Mouse (Mus musculus): ENCODE results near the gene Klf12.
"Not testable (repeated sequence)": the region's sequence is repeated elsewhere in the genome, so short reads cannot be mapped to it uniquely, and the experiment has no call there.

The Klf12 gene

GRCm38 (mm10) chr14:99873725-99874124 lies 410.8 kb downstream of the Klf12 start:
- no peak for DNase-seq

- no peak for DNase-seq
Observed at GRCm38 (mm10) chr14:99856158-99857011, 428.1 kb downstream of the Klf12 start.

DNA sequence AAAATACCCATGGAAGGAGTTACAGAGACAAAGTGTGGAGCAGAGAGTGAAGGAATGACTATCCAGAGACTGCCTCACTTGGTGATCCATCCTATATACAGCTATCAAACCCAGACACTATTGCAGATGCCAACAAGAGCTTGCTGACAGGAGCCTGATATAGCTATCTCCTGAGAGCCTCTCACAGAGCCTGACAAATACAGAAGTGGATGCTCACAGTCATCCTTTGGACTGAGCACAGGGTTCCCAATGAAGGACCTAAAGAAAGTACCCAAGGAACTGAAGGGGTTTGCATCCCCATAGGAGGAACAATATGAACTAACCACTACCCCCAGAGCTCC lies 430.0 kb downstream of the Klf12 start:
- DNase-seq, result not testable (repeated sequence)

DNA sequence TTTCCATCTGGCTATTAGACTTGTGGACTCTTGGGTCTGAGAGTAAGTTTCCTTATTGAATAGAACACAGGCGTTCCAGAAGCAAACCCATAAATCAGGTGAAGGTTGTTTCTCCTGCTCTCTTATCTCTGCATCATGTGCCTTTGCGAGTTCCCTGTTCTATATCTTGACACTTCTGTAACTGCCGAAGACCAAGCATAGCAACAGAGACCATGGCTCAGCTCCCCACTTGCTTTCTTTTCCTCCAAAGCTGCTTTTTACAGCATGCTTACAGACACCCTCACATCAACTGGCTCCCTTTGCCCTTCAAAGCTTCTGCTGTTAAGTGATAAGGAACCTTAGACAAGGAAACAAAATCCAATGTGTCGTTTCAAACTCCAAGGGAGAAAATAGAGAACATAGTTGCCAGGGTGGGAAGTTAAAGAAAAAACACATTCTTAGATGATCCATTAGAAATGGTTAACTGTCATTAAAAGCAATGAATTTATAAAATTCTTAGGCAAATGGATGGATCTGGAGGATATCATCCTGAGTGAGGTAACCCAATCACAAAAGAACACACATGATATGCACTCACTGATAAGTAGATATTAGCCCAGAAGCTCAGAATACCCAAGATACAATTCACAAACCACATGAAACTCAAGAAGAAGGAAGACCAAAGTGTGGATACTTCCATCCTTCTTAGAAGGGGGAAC lies 430.6 kb downstream of the Klf12 start:
- not testable (repeated sequence) for DNase-seq

DNA sequence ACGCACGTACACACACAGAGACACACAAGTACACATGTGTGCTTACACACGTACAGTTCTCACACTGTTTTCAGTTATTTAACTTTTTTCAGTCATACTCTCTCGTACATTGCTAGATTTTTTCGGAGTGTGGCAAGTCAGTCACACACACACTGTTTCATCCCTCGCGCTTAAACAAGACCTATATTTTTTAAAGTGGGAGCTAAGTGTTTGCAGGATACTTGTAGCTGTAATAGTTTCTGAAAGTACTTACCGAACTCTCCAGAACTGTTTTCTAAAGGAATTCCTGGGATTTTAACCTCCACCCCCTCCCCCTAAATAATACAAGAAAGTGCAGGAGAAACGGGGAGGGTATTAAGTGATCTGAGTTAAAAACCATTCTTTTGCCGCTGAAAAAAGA lies 434.1 kb downstream of the Klf12 start:
- DNase-seq, result no peak

DNA sequence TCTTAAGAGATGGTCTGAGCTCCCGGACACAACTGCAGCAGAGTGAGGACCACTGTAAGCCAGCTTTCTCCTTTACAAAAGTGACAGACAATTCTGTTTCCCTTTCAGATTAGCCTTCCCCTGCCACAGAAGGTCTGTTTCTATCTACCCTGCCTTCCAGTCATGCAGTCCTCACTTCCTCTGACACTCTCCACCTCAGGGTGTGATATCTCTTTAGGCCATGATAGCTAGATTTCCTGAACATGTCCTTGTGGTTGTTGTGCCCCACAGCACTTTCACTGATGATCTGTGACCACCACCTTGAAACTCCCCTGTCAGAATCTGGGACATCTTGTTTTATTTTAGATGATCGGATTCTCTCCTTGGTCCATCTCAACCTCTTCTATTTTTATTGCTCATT lies 437.0 kb downstream of the Klf12 start:
- DNase-seq, result no peak

GRCm38 (mm10) chr14:99826713-99827112 lies 457.8 kb downstream of the Klf12 start:
- no peak for DNase-seq
